Mouse (Mus musculus): ENCODE measurements around the gene Gm45234. TPM values are rescaled to one million over a fixed set of nuclear protein-coding genes. Genes with fewer than 3 reads are reported as not detected.
"Not testable (repeated sequence)": the region's sequence is repeated elsewhere in the genome, so short reads cannot be mapped to it uniquely, and the experiment has no call there.

The Gm45234 gene
- polyA plus RNA-seq (2015; fragmentation: Nextera tagmentation; extraction: Ambion mirVana): not detected in 2 replicates

DNA sequence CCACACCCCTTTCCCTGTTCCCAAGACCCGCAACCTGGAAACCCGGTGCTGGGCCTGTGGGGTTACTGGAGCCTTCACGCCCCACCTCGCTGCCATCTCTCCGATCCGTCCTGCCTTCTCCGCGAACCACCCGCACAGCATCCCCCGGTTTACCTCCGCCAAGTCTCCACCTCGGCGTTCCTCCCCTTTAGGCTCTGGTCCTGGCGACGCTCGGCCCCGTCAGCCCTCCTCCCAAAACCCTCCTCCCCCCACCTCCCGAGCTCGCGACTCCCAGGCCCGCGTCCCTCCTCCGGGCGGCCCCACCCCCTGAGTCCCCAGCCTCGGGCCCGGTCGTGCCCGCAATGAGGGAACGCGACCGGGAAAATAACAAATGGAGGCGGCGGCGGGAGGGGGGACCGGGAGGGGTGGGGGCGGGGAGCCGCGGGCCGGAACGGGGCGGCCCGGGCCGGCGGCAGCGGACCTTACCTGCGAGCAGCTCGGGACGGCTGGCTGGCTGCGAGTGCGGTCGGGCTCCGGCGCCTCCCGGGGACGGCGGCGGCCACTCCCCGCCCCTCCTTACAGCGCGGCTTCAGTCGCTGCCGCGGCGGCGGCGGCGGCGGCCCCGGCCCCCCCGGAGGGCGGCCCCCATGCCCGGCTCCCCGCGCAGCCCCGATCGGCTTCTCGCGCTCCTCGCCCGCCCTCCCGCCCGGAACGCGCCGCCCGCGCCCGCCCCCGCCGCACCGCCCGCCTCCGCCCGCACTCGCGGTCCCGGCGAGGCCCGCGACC is at the start of gene Gm45234, which contains the start of gene Atn1:
Gene Gm45234, minus strand, starts transcription at position 191 of the 765 bp plus-strand sequence.
Gene Atn1, minus strand, starts transcription at position 694 of the 765 bp plus-strand sequence.
- Histone ChIP-seq H3K4me3 (replicated peaks; ENCODE audit: low read length) (peak within 1 kb of the TSS; percentile 70), H3K9ac (ENCODE audit: low read length) (peak within 1 kb of the TSS; percentile 98), H3K27ac (ENCODE audit: low read length) (peak within 1 kb of the TSS; percentile 95), H3K36me3 (ENCODE audit: control insufficient read depth, insufficient read depth, low read length) (no peaks in the 10 kb centered on the region), H3K9me3 (replicated peaks; ENCODE audit: control insufficient read depth, low read length) (no peaks in the 10 kb centered on the region), H3K27me3 (ENCODE audit: control insufficient read depth, insufficient read depth, low read length) (no peaks in the 10 kb centered on the region), H3K4me1 (ENCODE audit: control insufficient read depth, insufficient read depth, low read length) (peaks cover 32% of the 10 kb centered on the region), H3K4me2 (ENCODE audit: low read depth, low read length) (peak within 1 kb of the TSS; percentile 82)
- WGBS: under 1% methylated on average over 77 of the region's 100 CpGs
- ATAC-seq (ENCODE audit: insufficient read depth, low FRiP score): peak; percentile 67

GRCm38 (mm10) chr6:124804341-124804740 is 48.5 kb upstream of the Gm45234 start:
- Histone ChIP-seq H3K4me1 (ENCODE audit: control insufficient read depth, insufficient read depth, low read length) (peaks cover 12% of the 10 kb centered on the region), H3K4me2 (ENCODE audit: low read depth, low read length) (no peak overlapping the region), H3K4me3 (replicated peaks; ENCODE audit: low read length) (no peak overlapping the region), H3K36me3 (ENCODE audit: control insufficient read depth, insufficient read depth, low read length) (no peaks in the 10 kb centered on the region), H3K9ac (ENCODE audit: low read length) (no peak overlapping the region), H3K27me3 (ENCODE audit: control insufficient read depth, insufficient read depth, low read length) (no peaks in the 10 kb centered on the region), H3K27ac (ENCODE audit: low read length) (no peak overlapping the region), H3K9me3 (replicated peaks; ENCODE audit: control insufficient read depth, low read length) (no peaks in the 10 kb centered on the region)
- no peak for ATAC-seq (ENCODE audit: insufficient read depth, low FRiP score)
- 82% methylated on average over 3 of the region's 3 CpGs for WGBS

DNA sequence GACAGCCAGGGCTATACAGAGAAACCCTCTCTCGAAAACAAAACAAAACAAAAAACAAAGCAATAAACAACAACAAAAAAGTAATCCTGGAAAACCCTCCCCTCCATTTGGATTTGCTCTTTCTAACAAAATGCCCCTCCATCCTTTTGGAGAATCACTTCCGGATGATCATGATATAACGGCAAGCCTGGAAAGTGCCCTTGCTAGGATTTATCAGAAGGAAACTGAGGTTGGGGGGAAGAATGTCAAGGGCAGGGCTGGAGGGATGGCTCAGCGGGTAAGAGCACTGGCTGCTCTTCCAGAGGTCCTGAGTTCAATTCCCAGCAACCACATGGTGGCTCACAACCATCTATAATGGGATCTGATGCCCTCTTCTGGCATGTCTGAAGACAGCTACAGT is 47.9 kb upstream of the Gm45234 start:
- not testable (repeated sequence) for H3K9me3 ChIP-seq (replicated peaks; ENCODE audit: control insufficient read depth, low read length); H3K4me3 ChIP-seq (replicated peaks; ENCODE audit: low read length); ATAC-seq (ENCODE audit: insufficient read depth, low FRiP score); H3K27ac ChIP-seq (ENCODE audit: low read length); H3K9ac ChIP-seq (ENCODE audit: low read length); H3K36me3 ChIP-seq (ENCODE audit: control insufficient read depth, insufficient read depth, low read length); H3K4me2 ChIP-seq (ENCODE audit: low read depth, low read length); H3K27me3 ChIP-seq (ENCODE audit: control insufficient read depth, insufficient read depth, low read length)
- H3K4me1 ChIP-seq (ENCODE audit: control insufficient read depth, insufficient read depth, low read length): peaks cover 12% of the 10 kb centered on the region
- WGBS: 92% methylated on average over 4 of the region's 4 CpGs

GRCm38 (mm10) chr6:124803061-124803460 is 47.2 kb upstream of the Gm45234 start:
- Histone ChIP-seq H3K9me3 (replicated peaks; ENCODE audit: control insufficient read depth, low read length) (no peaks in the 10 kb centered on the region), H3K4me2 (ENCODE audit: low read depth, low read length) (no peak overlapping the region), H3K4me1 (ENCODE audit: control insufficient read depth, insufficient read depth, low read length) (peaks cover 9% of the 10 kb centered on the region), H3K9ac (ENCODE audit: low read length) (no peak overlapping the region), H3K27me3 (ENCODE audit: control insufficient read depth, insufficient read depth, low read length) (no peaks in the 10 kb centered on the region), H3K27ac (ENCODE audit: low read length) (no peak overlapping the region), H3K4me3 (replicated peaks; ENCODE audit: low read length) (no peak overlapping the region), H3K36me3 (ENCODE audit: control insufficient read depth, insufficient read depth, low read length) (no peaks in the 10 kb centered on the region)
- no peak for ATAC-seq (ENCODE audit: insufficient read depth, low FRiP score)
- 73% methylated on average over 3 of the region's 3 CpGs for WGBS

DNA sequence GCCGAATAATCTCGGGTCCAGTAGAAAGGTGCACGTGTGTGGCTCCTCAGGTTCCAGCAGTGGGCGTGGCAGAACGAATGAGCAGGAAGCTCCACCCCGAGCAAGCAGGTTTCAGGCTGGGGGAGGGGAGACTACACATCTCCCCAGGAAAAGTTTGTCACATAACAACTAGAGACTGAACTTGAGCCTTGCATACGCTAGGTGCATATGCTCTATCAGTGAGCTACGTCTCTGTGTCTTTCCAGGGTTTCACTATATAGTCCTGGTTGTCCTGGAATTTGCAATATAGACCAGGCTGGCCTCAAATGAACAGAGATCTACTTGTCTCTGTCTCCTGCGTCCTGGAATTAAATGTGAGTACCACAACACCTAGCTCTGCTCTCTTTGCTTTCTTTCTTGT is 46.6 kb upstream of the Gm45234 start:
- not testable (repeated sequence) for H3K4me3 ChIP-seq (replicated peaks; ENCODE audit: low read length); H3K9me3 ChIP-seq (replicated peaks; ENCODE audit: control insufficient read depth, low read length); H3K4me1 ChIP-seq (ENCODE audit: control insufficient read depth, insufficient read depth, low read length); H3K36me3 ChIP-seq (ENCODE audit: control insufficient read depth, insufficient read depth, low read length); H3K27me3 ChIP-seq (ENCODE audit: control insufficient read depth, insufficient read depth, low read length); ATAC-seq (ENCODE audit: insufficient read depth, low FRiP score); H3K9ac ChIP-seq (ENCODE audit: low read length); H3K4me2 ChIP-seq (ENCODE audit: low read depth, low read length)
- 20% methylated on average over 5 of the region's 9 CpGs for WGBS
- H3K27ac ChIP-seq (ENCODE audit: low read length): peak overlapping the region; percentile 2; the same call in 1 of the 2 replicates

- H3K4me3 ChIP-seq (replicated peaks; ENCODE audit: low read length): no peak overlapping the region
- no peaks in the 10 kb centered on the region for H3K36me3 ChIP-seq (ENCODE audit: control insufficient read depth, insufficient read depth, low read length)
- H3K27ac ChIP-seq (ENCODE audit: low read length): peak overlapping the region; percentile 74
- H3K4me1 ChIP-seq (ENCODE audit: control insufficient read depth, insufficient read depth, low read length): no peaks in the 10 kb centered on the region
- no peak overlapping the region for H3K9ac ChIP-seq (ENCODE audit: low read length)
- no peak overlapping the region for H3K4me2 ChIP-seq (ENCODE audit: low read depth, low read length)
- no peak for ATAC-seq (ENCODE audit: insufficient read depth, low FRiP score)
- H3K27me3 ChIP-seq (ENCODE audit: control insufficient read depth, insufficient read depth, low read length): no peaks in the 10 kb centered on the region
- WGBS: 66% methylated on average over 2 of the region's 2 CpGs
- no peaks in the 10 kb centered on the region for H3K9me3 ChIP-seq (replicated peaks; ENCODE audit: control insufficient read depth, low read length)
Measured at GRCm38 (mm10) chr6:124796200-124796599, 40.4 kb upstream of the Gm45234 start.

DNA sequence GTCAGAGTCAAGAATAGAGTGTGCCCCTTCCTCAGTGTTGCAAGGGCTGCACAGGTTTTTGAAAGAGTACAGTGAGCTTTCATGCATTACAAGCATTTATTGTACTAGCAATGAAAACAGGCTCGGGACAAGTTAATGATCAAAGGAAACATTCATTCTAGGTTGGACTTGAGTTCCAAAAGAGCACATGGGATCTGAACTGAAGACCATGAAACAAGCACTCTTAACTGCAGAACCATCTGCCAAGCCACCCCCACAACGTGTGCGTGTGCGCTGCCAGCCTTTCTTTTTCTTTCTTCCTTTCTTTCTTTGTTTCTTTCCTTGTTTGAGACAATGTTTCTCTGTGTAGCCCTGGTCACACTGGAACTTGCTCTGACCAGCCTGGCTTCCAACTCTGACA is 40.0 kb upstream of the Gm45234 start:
- Histone ChIP-seq H3K36me3 (ENCODE audit: control insufficient read depth, insufficient read depth, low read length) (no peaks in the 10 kb centered on the region), H3K4me1 (ENCODE audit: control insufficient read depth, insufficient read depth, low read length) (no peaks in the 10 kb centered on the region), H3K9me3 (replicated peaks; ENCODE audit: control insufficient read depth, low read length) (no peaks in the 10 kb centered on the region), H3K27me3 (ENCODE audit: control insufficient read depth, insufficient read depth, low read length) (no peaks in the 10 kb centered on the region), H3K4me2 (ENCODE audit: low read depth, low read length) (no peak overlapping the region), H3K9ac (ENCODE audit: low read length) (no peak overlapping the region), H3K4me3 (replicated peaks; ENCODE audit: low read length) (no peak overlapping the region), H3K27ac (ENCODE audit: low read length) (peak overlapping the region; percentile 74; the same call in 1 of the 2 replicates)
- ATAC-seq (ENCODE audit: insufficient read depth, low FRiP score): no peak
- 72% methylated on average over 4 of the region's 4 CpGs for WGBS

DNA sequence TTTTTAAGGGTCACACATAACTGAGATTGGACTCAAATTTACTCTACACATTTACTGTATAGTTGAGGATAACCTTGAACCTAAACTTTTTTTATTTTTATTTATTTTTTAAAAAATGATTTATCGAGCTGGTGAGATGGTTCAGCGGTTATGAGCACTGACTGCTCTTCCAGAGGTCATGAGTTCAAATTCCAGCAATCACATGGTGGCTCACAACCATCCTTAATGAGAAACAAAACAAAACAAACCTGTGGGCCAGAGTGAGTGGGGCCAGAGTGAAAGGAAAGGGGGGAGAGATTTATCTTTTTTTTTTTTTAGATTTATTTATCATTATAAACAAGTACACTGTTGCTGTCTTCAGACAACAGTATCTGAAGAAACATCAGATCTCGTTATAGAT is 36.1 kb upstream of the Gm45234 start:
- no peaks in the 10 kb centered on the region for H3K36me3 ChIP-seq (ENCODE audit: control insufficient read depth, insufficient read depth, low read length)
- no peaks in the 10 kb centered on the region for H3K9me3 ChIP-seq (replicated peaks; ENCODE audit: control insufficient read depth, low read length)
- H3K4me2 ChIP-seq (ENCODE audit: low read depth, low read length): no peak overlapping the region
- no peak overlapping the region for H3K27ac ChIP-seq (ENCODE audit: low read length)
- no peaks in the 10 kb centered on the region for H3K27me3 ChIP-seq (ENCODE audit: control insufficient read depth, insufficient read depth, low read length)
- H3K9ac ChIP-seq (ENCODE audit: low read length): no peak overlapping the region
- no peak for ATAC-seq (ENCODE audit: insufficient read depth, low FRiP score)
- 78% methylated on average over 3 of the region's 3 CpGs for WGBS
- H3K4me1 ChIP-seq (ENCODE audit: control insufficient read depth, insufficient read depth, low read length): no peaks in the 10 kb centered on the region
- no peak overlapping the region for H3K4me3 ChIP-seq (replicated peaks; ENCODE audit: low read length)

DNA sequence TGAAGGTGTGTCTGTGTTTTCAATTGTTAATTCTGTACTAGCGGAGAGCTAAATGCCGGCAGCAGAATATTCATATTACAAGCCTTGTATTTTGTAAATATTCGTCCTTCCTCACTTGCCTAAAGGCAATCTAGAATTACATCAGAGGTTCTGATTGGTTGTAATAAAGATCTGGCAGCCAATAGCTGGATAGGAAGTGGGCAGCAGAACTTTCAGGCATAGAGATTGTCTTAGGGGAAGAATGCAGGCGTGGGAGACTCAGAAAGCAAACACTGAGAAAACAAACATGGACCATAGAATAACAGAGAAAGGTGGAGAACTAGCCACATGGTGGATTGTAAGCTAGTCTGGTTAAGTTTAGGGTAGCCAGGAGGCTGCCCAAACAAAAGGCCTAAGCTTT is 34.3 kb upstream of the Gm45234 start:
- 40% methylated on average over 4 of the region's 4 CpGs for WGBS
- Histone ChIP-seq H3K4me2 (ENCODE audit: low read depth, low read length) (no peak overlapping the region), H3K4me1 (ENCODE audit: control insufficient read depth, insufficient read depth, low read length) (no peaks in the 10 kb centered on the region), H3K4me3 (replicated peaks; ENCODE audit: low read length) (no peak overlapping the region), H3K27ac (ENCODE audit: low read length) (peak overlapping the region; percentile 33; the same call in 1 of the 2 replicates), H3K27me3 (ENCODE audit: control insufficient read depth, insufficient read depth, low read length) (no peaks in the 10 kb centered on the region), H3K9ac (ENCODE audit: low read length) (no peak overlapping the region), H3K9me3 (replicated peaks; ENCODE audit: control insufficient read depth, low read length) (no peaks in the 10 kb centered on the region), H3K36me3 (ENCODE audit: control insufficient read depth, insufficient read depth, low read length) (no peaks in the 10 kb centered on the region)
- peak; percentile 29; the same call in 1 of the 2 replicates for ATAC-seq (ENCODE audit: insufficient read depth, low FRiP score)
